Mouse (Mus musculus): ENCODE results near the gene Pilrb1. TPM values are rescaled to one million over a fixed set of nuclear protein-coding genes. Genes with fewer than 3 reads are reported as not detected.

Gene Pilrb1
- total and polyA plus RNA-seq, 3 experiments: 1.9 TPM; not detected in 2

GRCm38 (mm10) chr5:137822126-137822525 is 35.8 kb downstream of the Pilrb1 start:
- Histone ChIP-seq H3K27me3 (ENCODE audit: insufficient read depth, low read length) (peaks cover 7% of the 10 kb centered on the region), H3K9me3 (replicated peaks) (no peaks in the 10 kb centered on the region), H3K36me3 (replicated peaks) (no peaks in the 10 kb centered on the region), H3K4me1 (ENCODE audit: insufficient read depth, low read depth, low read length) (no peaks in the 10 kb centered on the region), H3K4me3 (ENCODE audit: low read depth, low read length) (no peak overlapping the region)
- ATAC-seq (ENCODE audit: extremely low read depth, insufficient number of reproducible peaks, low FRiP score, poor library complexity, severe bottlenecking): no peak
- no peak for DNase-seq (ENCODE audit: low spot score)
- TF ChIP-seq GATA2 (IDR thresholded peaks at IDR 0.05; ENCODE audit: borderline replicate concordance, low read depth, low read length) (no peak), CTCF (IDR thresholded peaks at IDR 0.05; ENCODE audit: low read depth, low read length) (no peak), TAL1 (conservative IDR thresholded peaks at IDR 0.05; ENCODE audit: low read depth, low read length) (no peak), POLR2AphosphoS5 (IDR thresholded peaks at IDR 0.05; ENCODE audit: insufficient replicate concordance, low read depth, low read length) (no peak), GATA1 (IDR thresholded peaks at IDR 0.05; ENCODE audit: borderline replicate concordance, low read length) (no peak)

GRCm38 (mm10) chr5:137817466-137818222 is 40.3 kb downstream of the Pilrb1 start:
- no peak overlapping the region for H3K4me3 ChIP-seq (ENCODE audit: low read depth, low read length)
- H3K9me3 ChIP-seq (replicated peaks): no peaks in the 10 kb centered on the region
- DNase-seq (ENCODE audit: low spot score) (no peak), ATAC-seq (ENCODE audit: extremely low read depth, insufficient number of reproducible peaks, low FRiP score, poor library complexity, severe bottlenecking) (no peak)
- TF ChIP-seq GATA1 (IDR thresholded peaks at IDR 0.05; ENCODE audit: borderline replicate concordance, low read length) (no peak), POLR2AphosphoS5 (IDR thresholded peaks at IDR 0.05; ENCODE audit: insufficient replicate concordance, low read depth, low read length) (no peak), GATA2 (IDR thresholded peaks at IDR 0.05; ENCODE audit: borderline replicate concordance, low read depth, low read length) (no peak), TAL1 (conservative IDR thresholded peaks at IDR 0.05; ENCODE audit: low read depth, low read length) (no peak), CTCF (IDR thresholded peaks at IDR 0.05; ENCODE audit: low read depth, low read length) (no peak)
- no peaks in the 10 kb centered on the region for H3K27me3 ChIP-seq (ENCODE audit: insufficient read depth, low read length)
- H3K4me1 ChIP-seq (ENCODE audit: insufficient read depth, low read depth, low read length): no peaks in the 10 kb centered on the region
- H3K36me3 ChIP-seq (replicated peaks): no peaks in the 10 kb centered on the region

- H3K36me3 ChIP-seq (replicated peaks): no peaks in the 10 kb centered on the region
- no peak for TF ChIP-seq GATA1 (IDR thresholded peaks at IDR 0.05; ENCODE audit: borderline replicate concordance, low read length)
- TF ChIP-seq TAL1 (conservative IDR thresholded peaks at IDR 0.05; ENCODE audit: low read depth, low read length): no peak
- TF ChIP-seq CTCF (IDR thresholded peaks at IDR 0.05; ENCODE audit: low read depth, low read length): no peak
- no peak for TF ChIP-seq POLR2AphosphoS5 (IDR thresholded peaks at IDR 0.05; ENCODE audit: insufficient replicate concordance, low read depth, low read length)
- TF ChIP-seq GATA2 (IDR thresholded peaks at IDR 0.05; ENCODE audit: borderline replicate concordance, low read depth, low read length): no peak
- ATAC-seq (ENCODE audit: extremely low read depth, insufficient number of reproducible peaks, low FRiP score, poor library complexity, severe bottlenecking) (no peak), DNase-seq (ENCODE audit: low spot score) (no peak)
- H3K9me3 ChIP-seq (replicated peaks): no peaks in the 10 kb centered on the region
- no peak overlapping the region for H3K4me3 ChIP-seq (ENCODE audit: low read depth, low read length)
- H3K4me1 ChIP-seq (ENCODE audit: insufficient read depth, low read depth, low read length): no peaks in the 10 kb centered on the region
- no peaks in the 10 kb centered on the region; the same call in none of the 2 replicates for H3K27me3 ChIP-seq (ENCODE audit: insufficient read depth, low read length)
These were observed 49.6 kb downstream of the Pilrb1 start for GRCm38 (mm10) chr5:137808316-137808715.

GRCm38 (mm10) chr5:137806158-137806557 is 51.7 kb downstream of the Pilrb1 start:
- H3K4me1 ChIP-seq (ENCODE audit: insufficient read depth, low read depth, low read length): no peaks in the 10 kb centered on the region
- peaks cover 9% of the 10 kb centered on the region for H3K27me3 ChIP-seq (ENCODE audit: insufficient read depth, low read length)
- no peaks in the 10 kb centered on the region for H3K36me3 ChIP-seq (replicated peaks)
- no peak for TF ChIP-seq POLR2AphosphoS5 (IDR thresholded peaks at IDR 0.05; ENCODE audit: insufficient replicate concordance, low read depth, low read length)
- TF ChIP-seq GATA1 (IDR thresholded peaks at IDR 0.05; ENCODE audit: borderline replicate concordance, low read length): no peak
- TF ChIP-seq GATA2 (IDR thresholded peaks at IDR 0.05; ENCODE audit: borderline replicate concordance, low read depth, low read length): no peak
- TF ChIP-seq TAL1 (conservative IDR thresholded peaks at IDR 0.05; ENCODE audit: low read depth, low read length): no peak
- no peak for TF ChIP-seq CTCF (IDR thresholded peaks at IDR 0.05; ENCODE audit: low read depth, low read length)
- no peak overlapping the region for H3K4me3 ChIP-seq (ENCODE audit: low read depth, low read length)
- H3K9me3 ChIP-seq (replicated peaks): no peaks in the 10 kb centered on the region
- ATAC-seq (ENCODE audit: extremely low read depth, insufficient number of reproducible peaks, low FRiP score, poor library complexity, severe bottlenecking): no peak
- no peak for DNase-seq (ENCODE audit: low spot score)

Other genes starting within 250 kb of the Pilrb1 start
Only the 20 nearest of the 21 such genes appear.
- gene Fbxo24, start 229.1 kb downstream of the Pilrb1 start, total RNA-seq (2014; fragmentation: Nextera tagmentation): not detected in 2 replicates
- gene Fbxo24, start 229.1 kb downstream of the Pilrb1 start, total RNA-seq (2017): 0.06 and 0.11 TPM in 2 replicates
- gene Fbxo24, start 229.1 kb downstream of the Pilrb1 start, polyA plus RNA-seq (2012): 0.05 and 0.06 TPM in 2 replicates
- 92.8 and 98.9 TPM in 2 replicates for gene Lrch4, start 229.0 kb downstream of the Pilrb1 start, total RNA-seq (2014; fragmentation: Nextera tagmentation)
- gene Lrch4, start 229.0 kb downstream of the Pilrb1 start, total RNA-seq (2017): 20.6 and 23.3 TPM in 2 replicates
- gene Lrch4, start 229.0 kb downstream of the Pilrb1 start, polyA plus RNA-seq (2012): 192 and 269 TPM in 2 replicates
- 27.2 and 44.5 TPM in 2 replicates for gene Gm20605, start 228.9 kb downstream of the Pilrb1 start, total RNA-seq (2014; fragmentation: Nextera tagmentation)
- gene Gm20605, start 228.9 kb downstream of the Pilrb1 start, total RNA-seq (2017): 9.5 and 11.4 TPM in 2 replicates
- 11.0 and 14.5 TPM in 2 replicates for gene Gm20605, start 228.9 kb downstream of the Pilrb1 start, polyA plus RNA-seq (2012)
- gene Sap25, start 216.8 kb downstream of the Pilrb1 start, total RNA-seq (2014; fragmentation: Nextera tagmentation): 39.2 and 56.5 TPM in 2 replicates
- 7.9 and 10.5 TPM in 2 replicates for gene Sap25, start 216.8 kb downstream of the Pilrb1 start, total RNA-seq (2017)
- 41.8 and 58.3 TPM in 2 replicates for gene Sap25, start 216.8 kb downstream of the Pilrb1 start, polyA plus RNA-seq (2012)
- gene Irs3, start 212.4 kb downstream of the Pilrb1 start, total RNA-seq (2014; fragmentation: Nextera tagmentation): not detected in 2 replicates
- gene Irs3, start 212.4 kb downstream of the Pilrb1 start, total RNA-seq (2017): 0.11 and 0.12 TPM in 2 replicates
- not detected in 2 replicates for gene Irs3, start 212.4 kb downstream of the Pilrb1 start, polyA plus RNA-seq (2012)
- 20.2 and 47.1 TPM in 2 replicates for gene Agfg2, start 173.4 kb downstream of the Pilrb1 start, total RNA-seq (2014; fragmentation: Nextera tagmentation)
- gene Agfg2, start 173.4 kb downstream of the Pilrb1 start, total RNA-seq (2017): 25.0 and 26.1 TPM in 2 replicates
- 102 and 115 TPM in 2 replicates for gene Agfg2, start 173.4 kb downstream of the Pilrb1 start, polyA plus RNA-seq (2012)
- gene Nyap1, start 116.5 kb downstream of the Pilrb1 start, total RNA-seq (2014; fragmentation: Nextera tagmentation): 0.90 and 1.0 TPM in 2 replicates
- 0.38 and 0.70 TPM in 2 replicates for gene Nyap1, start 116.5 kb downstream of the Pilrb1 start, total RNA-seq (2017)
- gene Nyap1, start 116.5 kb downstream of the Pilrb1 start, polyA plus RNA-seq (2012): 2.8 and 3.0 TPM in 2 replicates
- gene Tsc22d4, start 112.4 kb downstream of the Pilrb1 start, total RNA-seq (2014; fragmentation: Nextera tagmentation): 90.8 and 114 TPM in 2 replicates
- 74.5 and 93.5 TPM in 2 replicates for gene Tsc22d4, start 112.4 kb downstream of the Pilrb1 start, total RNA-seq (2017)
- 404 and 491 TPM in 2 replicates for gene Tsc22d4, start 112.4 kb downstream of the Pilrb1 start, polyA plus RNA-seq (2012)
- gene Ppp1r35, start 79.3 kb downstream of the Pilrb1 start, total RNA-seq (2014; fragmentation: Nextera tagmentation): 202 and 204 TPM in 2 replicates
- gene Ppp1r35, start 79.3 kb downstream of the Pilrb1 start, total RNA-seq (2017): 28.2 and 35.6 TPM in 2 replicates
- gene Ppp1r35, start 79.3 kb downstream of the Pilrb1 start, polyA plus RNA-seq (2012): 121 and 153 TPM in 2 replicates
- 51.3 and 53.9 TPM in 2 replicates for gene Mepce, start 70.5 kb downstream of the Pilrb1 start, total RNA-seq (2014; fragmentation: Nextera tagmentation)
- 22.3 and 27.8 TPM in 2 replicates for gene Mepce, start 70.5 kb downstream of the Pilrb1 start, total RNA-seq (2017)
- gene Mepce, start 70.5 kb downstream of the Pilrb1 start, polyA plus RNA-seq (2012): 173 and 216 TPM in 2 replicates
- 8.4 and 9.9 TPM in 2 replicates for gene Zcwpw1, start 70.3 kb downstream of the Pilrb1 start, total RNA-seq (2014; fragmentation: Nextera tagmentation)
- 10.5 and 12.9 TPM in 2 replicates for gene Zcwpw1, start 70.3 kb downstream of the Pilrb1 start, total RNA-seq (2017)
- gene Zcwpw1, start 70.3 kb downstream of the Pilrb1 start, polyA plus RNA-seq (2012): 0.15 and 0.34 TPM in 2 replicates
- not detected in 2 replicates for gene Pilra, start 21.8 kb downstream of the Pilrb1 start, total RNA-seq (2014; fragmentation: Nextera tagmentation)
- gene Pilra, start 21.8 kb downstream of the Pilrb1 start, total RNA-seq (2017): 3.4 and 5.1 TPM in 2 replicates
- gene Pilra, start 21.8 kb downstream of the Pilrb1 start, polyA plus RNA-seq (2012): 0.02 TPM in 1 of 2 replicates, not detected in the other
- 2.4 TPM in 1 of 2 replicates, not detected in the other for gene Pilrb2, start 13.7 kb upstream of the Pilrb1 start, total RNA-seq (2014; fragmentation: Nextera tagmentation)
- gene Pilrb2, start 13.7 kb upstream of the Pilrb1 start, total RNA-seq (2017): 19.0 and 23.8 TPM in 2 replicates
- gene Pilrb2, start 13.7 kb upstream of the Pilrb1 start, polyA plus RNA-seq (2012): 0.13 and 0.31 TPM in 2 replicates
- not detected in 2 replicates for gene Cyp3a13, start 63.5 kb upstream of the Pilrb1 start, total RNA-seq (2014; fragmentation: Nextera tagmentation)
- 0.16 TPM in 1 of 2 replicates, not detected in the other for gene Cyp3a13, start 63.5 kb upstream of the Pilrb1 start, total RNA-seq (2017)
- gene Cyp3a13, start 63.5 kb upstream of the Pilrb1 start, polyA plus RNA-seq (2012): not detected in 2 replicates
- not detected in 2 replicates for gene Gjc3, start 105.0 kb upstream of the Pilrb1 start, total RNA-seq (2014; fragmentation: Nextera tagmentation)
- under 0.01 and 0.11 TPM in 2 replicates for gene Gjc3, start 105.0 kb upstream of the Pilrb1 start, total RNA-seq (2017)
- not detected in 2 replicates for gene Gjc3, start 105.0 kb upstream of the Pilrb1 start, polyA plus RNA-seq (2012)
- gene Azgp1, start 123.4 kb upstream of the Pilrb1 start, total RNA-seq (2014; fragmentation: Nextera tagmentation): not detected in 2 replicates
- gene Azgp1, start 123.4 kb upstream of the Pilrb1 start, total RNA-seq (2017): not detected in 2 replicates
- gene Azgp1, start 123.4 kb upstream of the Pilrb1 start, polyA plus RNA-seq (2012): not detected in 2 replicates
- not detected in 2 replicates for gene Smok3a, start 163.2 kb upstream of the Pilrb1 start, total RNA-seq (2014; fragmentation: Nextera tagmentation)
- 0.22 TPM in 1 of 2 replicates, not detected in the other for gene Smok3a, start 163.2 kb upstream of the Pilrb1 start, total RNA-seq (2017)
- not detected in 2 replicates for gene Smok3a, start 163.2 kb upstream of the Pilrb1 start, polyA plus RNA-seq (2012)
- not detected in 2 replicates for gene Smok3b, start 163.3 kb upstream of the Pilrb1 start, total RNA-seq (2014; fragmentation: Nextera tagmentation)
- not detected in 2 replicates for gene Smok3b, start 163.3 kb upstream of the Pilrb1 start, total RNA-seq (2017)
- not detected in 2 replicates for gene Smok3b, start 163.3 kb upstream of the Pilrb1 start, polyA plus RNA-seq (2012)
- not detected in 2 replicates for gene Smok3c, start 195.1 kb upstream of the Pilrb1 start, total RNA-seq (2014; fragmentation: Nextera tagmentation)
- gene Smok3c, start 195.1 kb upstream of the Pilrb1 start, total RNA-seq (2017): 0.11 TPM in 1 of 2 replicates, not detected in the other
- not detected in 2 replicates for gene Smok3c, start 195.1 kb upstream of the Pilrb1 start, polyA plus RNA-seq (2012)
- 57.8 and 66.5 TPM in 2 replicates for gene Zkscan1, start 227.0 kb upstream of the Pilrb1 start, total RNA-seq (2014; fragmentation: Nextera tagmentation)
- gene Zkscan1, start 227.0 kb upstream of the Pilrb1 start, total RNA-seq (2017): 22.2 and 26.7 TPM in 2 replicates
- gene Zkscan1, start 227.0 kb upstream of the Pilrb1 start, polyA plus RNA-seq (2012): 2.0 and 2.4 TPM in 2 replicates